Mouse (Mus musculus): ENCODE measurements around the gene 1700012B07Rik. TPM values are rescaled to one million over a fixed set of nuclear protein-coding genes. Genes with fewer than 3 reads are reported as not detected.

The 1700012B07Rik gene
- polyA plus RNA-seq, 1 experiment from 2014 or later = not detected

- Histone ChIP-seq H3K4me1 (no peaks in the 10 kb centered on the region), H3K9me3 (no peaks in the 10 kb centered on the region), H3K27ac (no peak overlapping the region), H3K9ac (no peak overlapping the region), H3K36me3 (no peaks in the 10 kb centered on the region), H3K27me3 (no peaks in the 10 kb centered on the region), H3K4me2 (replicated peaks) (no peak overlapping the region), H3K4me3 (no peak overlapping the region)
- no peak for ATAC-seq (ENCODE audit: insufficient number of reproducible peaks, insufficient read depth, low FRiP score, low TSS enrichment)
- WGBS = 94% methylated on average over 2 of the region's 2 CpGs
These were observed 35.9 kb downstream of the 1700012B07Rik start for GRCm38 (mm10) chr11:109791965-109792364.

GRCm38 (mm10) chr11:109790221-109790620 is 37.6 kb downstream of the 1700012B07Rik start:
- Histone ChIP-seq H3K4me3 (no peak overlapping the region), H3K4me2 (replicated peaks) (no peak overlapping the region), H3K27ac (no peak overlapping the region), H3K9me3 (no peaks in the 10 kb centered on the region), H3K9ac (no peak overlapping the region), H3K4me1 (no peaks in the 10 kb centered on the region), H3K36me3 (no peaks in the 10 kb centered on the region), H3K27me3 (no peaks in the 10 kb centered on the region)
- 84% methylated on average over 8 of the region's 8 CpGs for WGBS
- ATAC-seq (ENCODE audit: insufficient number of reproducible peaks, insufficient read depth, low FRiP score, low TSS enrichment) = no peak

- WGBS = 37% methylated on average over 5 of the region's 5 CpGs
- Histone ChIP-seq H3K9ac (no peak overlapping the region), H3K27me3 (no peaks in the 10 kb centered on the region), H3K9me3 (no peaks in the 10 kb centered on the region), H3K36me3 (no peaks in the 10 kb centered on the region), H3K4me3 (no peak overlapping the region), H3K4me1 (no peaks in the 10 kb centered on the region), H3K4me2 (replicated peaks) (no peak overlapping the region), H3K27ac (no peak overlapping the region)
- no peak for ATAC-seq (ENCODE audit: insufficient number of reproducible peaks, insufficient read depth, low FRiP score, low TSS enrichment)
These were observed 42.5 kb downstream of the 1700012B07Rik start for GRCm38 (mm10) chr11:109785392-109785791.

GRCm38 (mm10) chr11:109771381-109771780 is 56.5 kb downstream of the 1700012B07Rik start:
- Histone ChIP-seq H3K36me3 (no peaks in the 10 kb centered on the region), H3K9ac (no peak overlapping the region), H3K27ac (no peak overlapping the region), H3K27me3 (no peaks in the 10 kb centered on the region), H3K4me2 (replicated peaks) (no peak overlapping the region), H3K4me3 (no peak overlapping the region), H3K9me3 (peaks cover 3% of the 10 kb centered on the region; the same call in 1 of the 2 replicates), H3K4me1 (no peaks in the 10 kb centered on the region)
- no peak for ATAC-seq (ENCODE audit: insufficient number of reproducible peaks, insufficient read depth, low FRiP score, low TSS enrichment)
- 94% methylated on average over 1 of the region's 1 CpGs for WGBS

GRCm38 (mm10) chr11:109770185-109770584 is 57.7 kb downstream of the 1700012B07Rik start:
- H3K9me3 ChIP-seq = peaks cover 3% of the 10 kb centered on the region; the same call in 1 of the 2 replicates
- no peak overlapping the region for H3K27ac ChIP-seq
- no peak for ATAC-seq (ENCODE audit: insufficient number of reproducible peaks, insufficient read depth, low FRiP score, low TSS enrichment)
- H3K27me3 ChIP-seq = no peaks in the 10 kb centered on the region
- WGBS = 52% methylated on average over 14 of the region's 14 CpGs
- H3K9ac ChIP-seq = no peak overlapping the region
- H3K4me3 ChIP-seq = no peak overlapping the region
- H3K4me2 ChIP-seq (replicated peaks) = no peak overlapping the region
- H3K4me1 ChIP-seq = no peaks in the 10 kb centered on the region
- H3K36me3 ChIP-seq = no peaks in the 10 kb centered on the region

GRCm38 (mm10) chr11:109769091-109769490 is 58.8 kb downstream of the 1700012B07Rik start:
- H3K9ac ChIP-seq = no peak overlapping the region
- WGBS = 81% methylated on average over 5 of the region's 5 CpGs
- H3K36me3 ChIP-seq = no peaks in the 10 kb centered on the region
- H3K27ac ChIP-seq = no peak overlapping the region
- no peak overlapping the region for H3K4me3 ChIP-seq
- ATAC-seq (ENCODE audit: insufficient number of reproducible peaks, insufficient read depth, low FRiP score, low TSS enrichment) = no peak
- no peaks in the 10 kb centered on the region for H3K4me1 ChIP-seq
- H3K4me2 ChIP-seq (replicated peaks) = no peak overlapping the region
- H3K27me3 ChIP-seq = no peaks in the 10 kb centered on the region
- no peaks in the 10 kb centered on the region for H3K9me3 ChIP-seq

GRCm38 (mm10) chr11:109760063-109760462 is 67.8 kb downstream of the 1700012B07Rik start:
- H3K4me2 ChIP-seq (replicated peaks) = no peak overlapping the region
- H3K27me3 ChIP-seq = no peaks in the 10 kb centered on the region
- no peaks in the 10 kb centered on the region for H3K36me3 ChIP-seq
- no peaks in the 10 kb centered on the region for H3K4me1 ChIP-seq
- 89% methylated on average over 7 of the region's 7 CpGs for WGBS
- H3K27ac ChIP-seq = no peak overlapping the region
- ATAC-seq (ENCODE audit: insufficient number of reproducible peaks, insufficient read depth, low FRiP score, low TSS enrichment) = no peak
- H3K9ac ChIP-seq = no peak overlapping the region
- no peak overlapping the region for H3K4me3 ChIP-seq
- H3K9me3 ChIP-seq = no peaks in the 10 kb centered on the region

GRCm38 (mm10) chr11:109758616-109759215 is 69.1 kb downstream of the 1700012B07Rik start:
- Histone ChIP-seq H3K4me2 (replicated peaks) (no peak overlapping the region), H3K4me1 (no peaks in the 10 kb centered on the region), H3K4me3 (no peak overlapping the region), H3K9ac (no peak overlapping the region), H3K27me3 (no peaks in the 10 kb centered on the region), H3K27ac (no peak overlapping the region), H3K36me3 (no peaks in the 10 kb centered on the region), H3K9me3 (no peaks in the 10 kb centered on the region)
- 94% methylated on average over 2 of the region's 2 CpGs for WGBS
- no peak for ATAC-seq (ENCODE audit: insufficient number of reproducible peaks, insufficient read depth, low FRiP score, low TSS enrichment)

GRCm38 (mm10) chr11:109754105-109754602 is 73.7 kb downstream of the 1700012B07Rik start:
- Histone ChIP-seq H3K27me3 (no peaks in the 10 kb centered on the region), H3K4me3 (no peak overlapping the region), H3K27ac (no peak overlapping the region), H3K4me2 (replicated peaks) (no peak overlapping the region), H3K9ac (no peak overlapping the region), H3K36me3 (no peaks in the 10 kb centered on the region), H3K9me3 (no peaks in the 10 kb centered on the region), H3K4me1 (peaks cover 6% of the 10 kb centered on the region; the same call in 1 of the 2 replicates)
- 80% methylated on average over 7 of the region's 7 CpGs for WGBS
- ATAC-seq (ENCODE audit: insufficient number of reproducible peaks, insufficient read depth, low FRiP score, low TSS enrichment) = no peak

- no peak overlapping the region for H3K9ac ChIP-seq
- peaks cover 6% of the 10 kb centered on the region; the same call in 1 of the 2 replicates for H3K4me1 ChIP-seq
- H3K36me3 ChIP-seq = no peaks in the 10 kb centered on the region
- no peaks in the 10 kb centered on the region for H3K27me3 ChIP-seq
- H3K27ac ChIP-seq = no peak overlapping the region
- ATAC-seq (ENCODE audit: insufficient number of reproducible peaks, insufficient read depth, low FRiP score, low TSS enrichment) = no peak
- 51% methylated on average over 12 of the region's 12 CpGs for WGBS
- no peak overlapping the region for H3K4me3 ChIP-seq
- H3K9me3 ChIP-seq = no peaks in the 10 kb centered on the region
- H3K4me2 ChIP-seq (replicated peaks) = no peak overlapping the region
These were observed 75.9 kb downstream of the 1700012B07Rik start for GRCm38 (mm10) chr11:109751636-109752603.

- no peaks in the 10 kb centered on the region for H3K4me1 ChIP-seq
- H3K36me3 ChIP-seq = no peaks in the 10 kb centered on the region
- H3K27ac ChIP-seq = no peak overlapping the region
- H3K9ac ChIP-seq = no peak overlapping the region
- no peak overlapping the region for H3K4me3 ChIP-seq
- H3K27me3 ChIP-seq = no peaks in the 10 kb centered on the region
- H3K4me2 ChIP-seq (replicated peaks) = no peak overlapping the region
- no peaks in the 10 kb centered on the region for H3K9me3 ChIP-seq
- no peak for ATAC-seq (ENCODE audit: insufficient number of reproducible peaks, insufficient read depth, low FRiP score, low TSS enrichment)
- 75% methylated on average over 4 of the region's 4 CpGs for WGBS
These were observed 82.6 kb downstream of the 1700012B07Rik start for GRCm38 (mm10) chr11:109745210-109745609.

GRCm38 (mm10) chr11:109737967-109738366 is 89.9 kb downstream of the 1700012B07Rik start:
- WGBS = 51% methylated on average over 3 of the region's 3 CpGs

More at GRCm38 (mm10) chr11:109737967-109738366, 89.9 kb downstream of the 1700012B07Rik start:
- no peak overlapping the region for H3K4me2 ChIP-seq (replicated peaks)
- ATAC-seq (ENCODE audit: insufficient number of reproducible peaks, insufficient read depth, low FRiP score, low TSS enrichment) = no peak
- H3K9me3 ChIP-seq = no peaks in the 10 kb centered on the region
- peaks cover 6% of the 10 kb centered on the region; the same call in 1 of the 2 replicates for H3K4me1 ChIP-seq
- no peaks in the 10 kb centered on the region for H3K36me3 ChIP-seq
- H3K27ac ChIP-seq = no peak overlapping the region
- no peak overlapping the region for H3K9ac ChIP-seq
- H3K4me3 ChIP-seq = no peak overlapping the region
- no peaks in the 10 kb centered on the region for H3K27me3 ChIP-seq

All from embryonic facial prominence, embryonic 12.5 days (tissue).